Mouse (Mus musculus): ENCODE results near the gene Fhdc1.

DNA sequence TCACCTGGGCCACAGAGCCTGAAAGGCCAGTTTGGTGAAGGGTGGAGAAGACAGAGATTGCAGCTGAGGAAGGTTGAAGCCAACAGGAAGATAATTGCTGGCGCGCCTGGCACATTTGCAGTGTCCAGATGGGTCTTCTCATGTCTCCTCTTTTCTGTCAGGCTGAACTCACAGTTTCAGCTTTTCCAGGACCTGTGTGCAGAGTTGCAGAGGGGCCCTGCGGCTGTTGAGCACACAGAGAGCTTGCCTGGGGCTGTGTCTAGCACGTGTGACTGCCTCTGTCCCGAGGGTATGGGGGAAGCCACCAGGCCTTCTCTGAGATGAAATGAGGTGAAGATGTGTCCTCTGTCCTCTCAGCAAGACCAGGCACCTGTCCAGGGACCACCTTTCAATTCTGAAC is 49.0 kb downstream of the Fhdc1 start:
- no peak for TF ChIP-seq POLR2A (IDR thresholded peaks at IDR 0.05; ENCODE audit: borderline replicate concordance, low read depth, low read length)
- TF ChIP-seq CTCF (IDR thresholded peaks at IDR 0.05; ENCODE audit: low read depth, low read length): no peak

Measured in bone marrow macrophage, adult 2 months (primary cell).